Mouse (Mus musculus) intestine, postnatal 0 days (tissue): ENCODE measurements around the gene Daam2. TPM values are rescaled to one million over a fixed set of nuclear protein-coding genes. Genes with fewer than 3 reads are reported as not detected.

Source experiments
- ATAC-seq: fragments of 200-750 bp; cut with Nextera tagmentation; 2 replicates; pipeline ENCODE4 v1.8.0; 2017; ENCODE audit warnings: mild to moderate bottlenecking, moderate TSS enrichment, moderate library complexity
- H3K27ac ChIP-seq: fragments of 300-500 bp; sonication (generic); 2 replicates; pipeline ENCODE4 v1.5.1; 2014; ENCODE audit warnings: mild to moderate bottlenecking, low read depth, low read length, moderate library complexity
- H3K27me3 ChIP-seq: fragments of 300-500 bp; sonication (generic); replicated peaks from 2 replicates; pipeline ENCODE4 v1.6.1; 2014; ENCODE audit warnings: low read length, mixed read lengths; ENCODE audit not compliant: control insufficient read depth, insufficient read depth
- H3K36me3 ChIP-seq: fragments of 300-500 bp; sonication (generic); 2 replicates; pipeline ENCODE4 v1.6.1; 2014; ENCODE audit warnings: mild to moderate bottlenecking, moderate library complexity; ENCODE audit not compliant: control insufficient read depth, insufficient read depth
- H3K4me1 ChIP-seq: fragments of 300-500 bp; sonication (generic); replicated peaks from 2 replicates; pipeline ENCODE4 v1.6.1; 2014; ENCODE audit warnings: antibody characterized with exemption, low read length, mixed read lengths; ENCODE audit not compliant: control insufficient read depth, insufficient read depth
- H3K4me2 ChIP-seq: fragments of 300-500 bp; sonication (generic); replicated peaks from 2 replicates; pipeline ENCODE4 v1.6.1; 2014; ENCODE audit warnings: low read depth, mild to moderate bottlenecking, moderate library complexity
- H3K4me3 ChIP-seq: fragments of 300-500 bp; sonication (generic); 2 replicates; pipeline ENCODE4 v1.5.1; 2014; ENCODE audit warnings: low read depth, low read length
- H3K9ac ChIP-seq: fragments of 300-500 bp; sonication (generic); 2 replicates; pipeline ENCODE4 v1.6.1; 2014; ENCODE audit warnings: mild to moderate bottlenecking, low read depth, low read length
- H3K9me3 ChIP-seq: fragments of 300-500 bp; sonication (generic); 2 replicates; pipeline ENCODE4 v1.6.1; 2016; ENCODE audit warnings: mixed run types; ENCODE audit not compliant: control insufficient read depth
- CTCF ChIP-seq: sonication (generic); IDR thresholded peaks from 2 replicates; pipeline ENCODE4 v1.5.1; 2016; ENCODE audit warnings: low read depth, mild to moderate bottlenecking, control low read depth, antibody characterized with exemption, moderate library complexity
- WGBS: fragments of 180-500 bp; shearing (Covaris S2); extraction: QIAGEN DNeasy Blood & Tissue Kit; methylation state at CpG from one replicate; pipeline ENCODE4 v1.1.7; 2014; 5-methylcytosine and 5-hydroxymethylcytosine counted together
- polyA plus RNA-seq: library from polyadenylated mRNA; unstranded; fragments of >200 nt; fragmentation: Nextera tagmentation; extraction: Ambion mirVana; gene quantifications from 2 replicates; pipeline ENCODE4 v1.2.1, GENCODE M21; 2015

The Daam2 gene
- polyA plus RNA-seq, result 1.5 and 1.7 TPM in 2 replicates

DNA sequence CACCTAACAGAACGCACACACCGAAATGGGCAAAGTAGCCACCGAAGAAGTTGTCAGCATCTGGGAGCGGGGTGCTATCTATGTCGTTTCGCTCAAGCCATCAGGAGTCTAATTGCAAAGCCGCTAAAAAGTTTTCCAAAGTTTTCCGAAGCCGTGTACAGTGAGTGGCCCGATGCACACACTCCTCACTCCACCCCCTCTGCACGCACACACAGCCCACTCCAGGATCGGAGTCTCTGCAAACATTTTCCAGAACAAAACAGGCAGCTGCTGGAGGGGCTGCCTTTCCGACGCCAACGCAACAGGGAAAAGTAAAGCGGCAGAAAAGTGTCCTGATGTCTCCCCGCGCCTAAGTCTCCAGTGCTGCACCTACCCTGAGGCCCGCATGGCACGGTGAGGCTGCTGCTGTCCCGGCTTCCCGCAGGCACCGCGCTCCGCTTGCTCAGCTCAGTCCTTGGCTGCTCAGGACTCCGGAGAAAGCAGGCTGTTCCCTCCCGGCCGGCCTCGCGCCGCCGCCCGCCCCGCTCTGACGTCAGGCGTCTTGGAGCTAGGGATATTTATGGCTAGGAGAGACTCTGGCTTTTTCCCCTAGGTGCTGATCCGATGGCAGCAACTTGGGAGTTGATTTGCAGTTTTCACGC, at the start of gene Daam2:
TSS of gene Daam2 (minus strand) at position 514 of the 641 bp plus-strand sequence.
- Histone ChIP-seq H3K27ac (peak within 1 kb of the TSS; percentile 60; the same call in 1 of the 2 replicates), H3K27me3 (0 out of 2 replicates have a peak, but pooled peaks cover 2% of the 10 kb centered on the region), H3K9me3 (no peaks in the 10 kb centered on the region), H3K4me2 (peak within 1 kb of the TSS; percentile 65), H3K4me3 (peak within 1 kb of the TSS; percentile 44), H3K4me1 (no peaks in the 10 kb centered on the region), H3K36me3 (no peaks in the 10 kb centered on the region), H3K9ac (peak within 1 kb of the TSS; percentile 43)
- 3% methylated on average over 38 of the region's 38 CpGs for WGBS
- peak; percentile 69 for ATAC-seq
- TF ChIP-seq CTCF, result no peak

DNA sequence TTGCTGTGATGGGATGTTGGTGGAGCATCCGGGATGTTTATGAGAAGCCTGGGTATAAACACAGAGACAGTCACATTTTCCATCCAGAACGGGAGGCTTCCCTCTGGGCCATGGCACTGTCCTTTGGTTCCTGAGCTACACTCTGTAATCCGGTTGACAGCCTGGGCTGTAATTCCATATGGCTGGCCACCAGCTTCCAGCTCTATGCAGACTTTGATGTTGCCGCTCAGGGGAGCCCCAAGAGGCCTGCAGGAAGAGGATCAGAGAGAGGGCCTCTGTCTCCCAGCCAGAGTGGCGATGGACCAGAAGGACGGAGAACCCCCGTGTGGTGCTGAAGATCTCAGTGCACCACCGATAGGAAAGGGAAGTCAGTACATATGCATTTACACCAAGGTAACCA, 46.2 kb upstream of the Daam2 start:
- Histone ChIP-seq H3K27me3 (no peaks in the 10 kb centered on the region), H3K9ac (no peak overlapping the region), H3K36me3 (no peaks in the 10 kb centered on the region), H3K9me3 (no peaks in the 10 kb centered on the region), H3K4me1 (no peaks in the 10 kb centered on the region), H3K27ac (no peak overlapping the region), H3K4me3 (no peak overlapping the region), H3K4me2 (no peak overlapping the region)
- WGBS, result 59% methylated on average over 8 of the region's 8 CpGs
- no peak for TF ChIP-seq CTCF
- no peak for ATAC-seq

DNA sequence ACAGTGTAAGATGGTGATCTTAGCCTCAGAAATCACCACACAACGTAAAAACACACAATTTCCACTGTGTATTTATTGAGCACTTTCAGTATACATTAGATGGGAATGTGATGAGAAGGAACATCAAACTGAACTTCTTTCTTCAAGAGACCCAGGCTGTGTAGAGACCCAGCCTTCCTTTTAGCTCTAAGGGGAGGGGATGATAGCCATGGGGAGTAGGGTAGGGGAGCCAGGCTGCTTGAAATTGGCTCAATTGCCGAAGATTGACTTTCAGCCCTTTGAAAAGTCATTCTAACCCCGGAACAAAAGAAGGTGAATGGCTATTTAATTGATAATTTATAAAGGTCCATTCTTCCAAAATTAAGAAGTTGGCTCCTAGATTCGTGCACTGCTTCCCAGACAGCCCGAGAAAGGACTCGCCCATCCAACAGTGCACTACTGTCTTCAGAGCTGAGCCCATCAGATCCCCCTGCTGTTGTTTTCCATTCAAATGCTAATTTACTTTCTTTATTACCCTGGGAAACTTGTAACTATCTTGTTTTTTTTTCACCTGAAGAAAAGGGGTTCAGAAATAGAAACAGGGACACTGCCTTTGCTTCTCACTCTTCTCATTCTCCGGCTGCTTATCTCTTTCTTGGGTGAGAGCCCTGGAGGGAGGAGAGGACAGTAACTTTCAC, 43.3 kb upstream of the Daam2 start:
- Histone ChIP-seq H3K27ac (no peak overlapping the region), H3K9me3 (no peaks in the 10 kb centered on the region), H3K9ac (no peak overlapping the region), H3K4me3 (no peak overlapping the region), H3K4me1 (no peaks in the 10 kb centered on the region), H3K4me2 (no peak overlapping the region), H3K36me3 (no peaks in the 10 kb centered on the region), H3K27me3 (no peaks in the 10 kb centered on the region)
- TF ChIP-seq CTCF, result no peak
- 70% methylated on average over 7 of the region's 7 CpGs for WGBS
- no peak for ATAC-seq

DNA sequence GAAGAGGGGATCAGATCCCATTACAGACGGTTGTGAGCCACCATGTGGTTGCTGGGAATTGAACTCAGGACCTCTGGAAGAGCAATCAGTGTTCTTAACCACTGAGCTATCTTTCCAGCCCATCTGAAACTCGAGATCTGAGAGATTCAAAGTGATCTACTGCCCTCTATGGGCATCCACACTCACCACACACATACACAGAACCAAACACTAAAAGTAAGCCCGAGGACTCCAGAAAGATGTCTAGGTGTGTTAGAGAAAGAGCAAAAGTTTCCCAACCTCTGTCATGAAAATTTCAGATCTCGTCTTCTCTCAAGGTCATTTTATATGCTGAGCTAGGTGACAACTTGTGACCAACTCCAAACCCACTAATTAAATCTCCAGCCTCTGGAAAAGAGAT, 41.3 kb upstream of the Daam2 start:
- Histone ChIP-seq H3K9me3 (no peaks in the 10 kb centered on the region), H3K4me2 (no peak overlapping the region), H3K27me3 (no peaks in the 10 kb centered on the region), H3K27ac (no peak overlapping the region), H3K4me3 (no peak overlapping the region), H3K36me3 (no peaks in the 10 kb centered on the region), H3K4me1 (no peaks in the 10 kb centered on the region), H3K9ac (no peak overlapping the region)
- TF ChIP-seq CTCF, result no peak
- ATAC-seq, result no peak
- WGBS, result 73% methylated on average over 4 of the region's 4 CpGs

DNA sequence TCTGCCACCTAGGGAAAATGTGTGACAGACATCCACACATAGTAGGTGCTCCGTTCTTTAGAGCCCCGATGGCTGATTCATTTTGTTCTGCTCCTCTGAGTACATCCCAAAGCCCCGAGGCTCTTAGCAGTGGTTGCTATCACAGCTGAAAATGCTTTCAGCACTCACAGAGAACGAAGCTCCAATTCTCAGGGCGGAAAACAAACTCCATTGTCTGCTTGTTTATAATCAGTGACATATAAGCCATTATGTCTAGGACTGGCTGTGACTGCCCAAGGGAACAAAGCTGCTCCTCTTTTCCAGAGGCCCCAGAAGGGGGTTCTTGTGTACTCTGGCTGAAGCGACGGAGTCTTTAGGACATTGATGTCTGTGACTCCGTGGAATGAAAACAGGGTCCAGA, 25.9 kb upstream of the Daam2 start:
- ATAC-seq, result no peak
- H3K4me3 ChIP-seq, result no peak overlapping the region

DNA sequence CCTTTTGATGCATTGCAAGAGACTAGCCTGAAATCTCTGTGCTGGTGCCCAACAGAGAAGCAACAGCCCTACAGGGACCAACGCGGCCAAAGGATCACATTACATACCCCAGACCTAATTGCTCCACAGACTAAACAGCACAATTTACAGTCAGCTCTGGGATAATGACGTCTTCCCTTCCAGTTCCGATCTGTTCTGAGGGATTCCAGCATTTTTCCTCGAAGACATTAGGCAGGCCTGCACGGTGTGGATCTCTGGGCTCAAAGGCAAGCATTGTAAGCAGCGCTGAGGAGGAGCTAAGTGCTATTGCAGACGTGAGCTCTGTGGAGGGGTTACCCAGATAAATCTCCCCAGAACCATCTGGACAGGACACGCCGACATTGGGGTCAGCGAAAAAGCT, 18.3 kb upstream of the Daam2 start:
- Histone ChIP-seq H3K4me1 (no peaks in the 10 kb centered on the region), H3K27me3 (no peaks in the 10 kb centered on the region), H3K9me3 (no peaks in the 10 kb centered on the region), H3K9ac (no peak overlapping the region), H3K4me3 (no peak overlapping the region), H3K36me3 (no peaks in the 10 kb centered on the region), H3K27ac (no peak overlapping the region), H3K4me2 (no peak overlapping the region)
- TF ChIP-seq CTCF, result no peak
- ATAC-seq, result no peak
- WGBS, result 49% methylated on average over 11 of the region's 11 CpGs

More for the DNA sequence above, 25.9 kb upstream of the Daam2 start:
- 35% methylated on average over 8 of the region's 8 CpGs for WGBS
- H3K27ac ChIP-seq, result no peak overlapping the region
- TF ChIP-seq CTCF, result no peak
- H3K9ac ChIP-seq, result no peak overlapping the region
- no peaks in the 10 kb centered on the region for H3K9me3 ChIP-seq
- no peaks in the 10 kb centered on the region for H3K27me3 ChIP-seq
- H3K36me3 ChIP-seq, result no peaks in the 10 kb centered on the region
- H3K4me1 ChIP-seq, result no peaks in the 10 kb centered on the region
- H3K4me2 ChIP-seq, result no peak overlapping the region
